Mouse (Mus musculus) lung, adult 2 months (tissue): ENCODE data around the gene Rps6kb2. TPM values are rescaled to one million over a fixed set of nuclear protein-coding genes. Genes with fewer than 3 reads are reported as not detected.
"Not testable (repeated sequence)": the region's sequence is repeated elsewhere in the genome, so short reads cannot be mapped to it uniquely, and the experiment has no call there.

Experiments
- DNase-seq: peaks from one replicate; pipeline ENCODE4 v3.0.0; 2022
- H3K4me1 ChIP-seq: fragments of 200-500 bp; 2 replicates; pipeline ENCODE4 v1.6.1; 2011; ENCODE audit warnings: low read length; ENCODE audit not compliant: control insufficient read depth, insufficient read depth
- H3K4me3 ChIP-seq: fragments of 200-500 bp; replicated peaks from 2 replicates; pipeline ENCODE3; 2011; ENCODE audit warnings: low read depth, mild to moderate bottlenecking, control low read depth, low read length; ENCODE audit errors: extremely low read depth
- CTCF ChIP-seq: fragments of 200-500 bp; IDR thresholded peaks from 2 replicates; pipeline ENCODE4 v1.5.1; 2011; ENCODE audit warnings: mild to moderate bottlenecking, low read length, control low read depth; ENCODE audit not compliant: insufficient read depth
- POLR2A ChIP-seq: fragments of 200-500 bp; IDR thresholded peaks from 2 replicates; pipeline ENCODE4 v1.6.1; 2011; ENCODE audit warnings: low read depth, mild to moderate bottlenecking, control low read depth, low read length, borderline replicate concordance; ENCODE audit errors: extremely low read depth
- WGBS: fragments of 180-500 bp; shearing (Covaris S2); methylation state at CpG from one replicate; pipeline ENCODE4 v1.1.7; 2018; 5-methylcytosine and 5-hydroxymethylcytosine counted together
- polyA plus RNA-seq: library from polyadenylated mRNA; depleted of rRNA; stranded (reverse); fragments of >200 nt; gene quantifications from 2 replicates; pipeline ENCODE4 v1.2.3, GENCODE M21; 2012

Rps6kb2 gene
- polyA plus RNA-seq, 1 experiment, result 51.2 TPM

- no peaks in the 10 kb centered on the region; the same call in 1 of the 2 replicates for H3K4me1 ChIP-seq
- H3K4me3 ChIP-seq, result no peak overlapping the region
- TF ChIP-seq CTCF, result no peak
- no peak for TF ChIP-seq POLR2A
- no peak for DNase-seq
- WGBS, result 73% methylated on average over 18 of the region's 18 CpGs
Observed at GRCm38 (mm10) chr19:4142416-4143173, 20.6 kb downstream of the Rps6kb2 start.

- Histone ChIP-seq H3K4me1 (no peaks in the 10 kb centered on the region), H3K4me3 (no peak overlapping the region)
- no peak for DNase-seq
- 71% methylated on average over 6 of the region's 6 CpGs for WGBS
- TF ChIP-seq CTCF (no peak), POLR2A (no peak)
Observed at GRCm38 (mm10) chr19:4140147-4140546, 23.0 kb downstream of the Rps6kb2 start.

- Histone ChIP-seq H3K4me1 (no peaks in the 10 kb centered on the region), H3K4me3 (no peak within 1 kb of the TSS)
- 88% methylated on average over 2 of the region's 2 CpGs for WGBS
- DNase-seq, result no peak
- TF ChIP-seq CTCF (no peak), POLR2A (no peak)
Observed at GRCm38 (mm10) chr19:4139446-4139845, 23.7 kb downstream of the Rps6kb2 start, which contains the start of gene Gpr152. Gene Gpr152, plus strand, starts transcription at chr19:4139787.

- 74% methylated on average over 5 of the region's 5 CpGs for WGBS
- TF ChIP-seq CTCF (no peak), POLR2A (no peak)
- no peak for DNase-seq
- no peak overlapping the region for H3K4me3 ChIP-seq
- H3K4me1 ChIP-seq, result no peaks in the 10 kb centered on the region
Observed at GRCm38 (mm10) chr19:4137913-4138312, 25.2 kb downstream of the Rps6kb2 start.

GRCm38 (mm10) chr19:4136463-4136862 lies 26.7 kb downstream of the Rps6kb2 start:
- DNase-seq, result no peak
- TF ChIP-seq CTCF (no peak), POLR2A (no peak)
- Histone ChIP-seq H3K4me1 (no peaks in the 10 kb centered on the region), H3K4me3 (no peak overlapping the region)
- WGBS, result 76% methylated on average over 5 of the region's 5 CpGs

GRCm38 (mm10) chr19:4135963-4136345 lies 27.2 kb downstream of the Rps6kb2 start:
- WGBS, result 14% methylated on average over 8 of the region's 8 CpGs
- peak; percentile 52; the same call in 1 of the 2 replicates for TF ChIP-seq CTCF
- H3K4me1 ChIP-seq, H3K4me3 ChIP-seq, DNase-seq: not testable (repeated sequence)

- not testable (repeated sequence) for H3K4me1 ChIP-seq, H3K4me3 ChIP-seq, DNase-seq
- WGBS, result 79% methylated on average over 6 of the region's 6 CpGs
Observed at GRCm38 (mm10) chr19:4135229-4135962, 27.8 kb downstream of the Rps6kb2 start.

GRCm38 (mm10) chr19:4134354-4134753 lies 28.8 kb downstream of the Rps6kb2 start:
- TF ChIP-seq POLR2A (no peak), CTCF (no peak)
- DNase-seq, result no peak
- H3K4me3 ChIP-seq, result no peak overlapping the region
- WGBS, result 76% methylated on average over 4 of the region's 4 CpGs
- no peaks in the 10 kb centered on the region for H3K4me1 ChIP-seq

GRCm38 (mm10) chr19:4131768-4132167 lies 31.4 kb downstream of the Rps6kb2 start:
- TF ChIP-seq CTCF (no peak), POLR2A (no peak)
- DNase-seq, result no peak
- peaks cover 4% of the 10 kb centered on the region; the same call in 1 of the 2 replicates for H3K4me1 ChIP-seq
- 86% methylated on average over 2 of the region's 2 CpGs for WGBS
- H3K4me3 ChIP-seq, result no peak overlapping the region

GRCm38 (mm10) chr19:4131075-4131474 lies 32.1 kb downstream of the Rps6kb2 start:
- DNase-seq, result no peak
- WGBS, result 87% methylated on average over 5 of the region's 5 CpGs
- no peak overlapping the region for H3K4me3 ChIP-seq
- no peak for TF ChIP-seq CTCF
- TF ChIP-seq POLR2A, result no peak
- H3K4me1 ChIP-seq, result peaks cover 7% of the 10 kb centered on the region; the same call in 1 of the 2 replicates
